Mouse (Mus musculus): ENCODE results near the gene Dnm3.

Gene Dnm3

GRCm38 (mm10) chr1:162242980-162243650 is 234.7 kb downstream of the Dnm3 start:
- no peak for DNase-seq

- no peak for DNase-seq
Observed at GRCm38 (mm10) chr1:162240720-162241119, 237.1 kb downstream of the Dnm3 start.

- DNase-seq: no peak
Observed at GRCm38 (mm10) chr1:162238646-162239045, 239.2 kb downstream of the Dnm3 start.

GRCm38 (mm10) chr1:162236624-162237159 is 241.1 kb downstream of the Dnm3 start:
- DNase-seq: no peak

- no peak for DNase-seq
Observed at GRCm38 (mm10) chr1:162225621-162226147, 252.2 kb downstream of the Dnm3 start.

GRCm38 (mm10) chr1:162224817-162225605 is 252.8 kb downstream of the Dnm3 start:
- no peak for DNase-seq

DNA sequence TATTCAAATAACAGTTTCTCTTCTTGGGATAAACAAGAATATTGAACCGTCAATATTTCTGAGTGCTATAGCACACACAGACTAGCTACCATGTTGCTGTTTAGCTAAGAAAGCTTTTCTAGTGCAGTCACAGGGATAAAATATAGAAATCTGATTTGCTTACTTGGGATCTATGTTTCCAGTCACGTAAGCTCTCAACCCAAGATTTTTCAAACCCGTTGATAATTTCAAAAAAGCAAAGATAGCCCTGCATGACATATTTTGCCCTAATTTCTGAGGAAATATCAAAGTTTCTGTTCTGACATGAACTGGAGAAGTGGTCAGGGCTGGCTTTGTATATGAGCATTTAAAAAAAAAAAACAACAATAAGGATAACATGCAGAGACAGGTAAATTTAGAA is 253.8 kb downstream of the Dnm3 start:
- DNase-seq: no peak

GRCm38 (mm10) chr1:162223258-162223940 is 254.4 kb downstream of the Dnm3 start:
- DNase-seq: no peak

- no peak for DNase-seq
Observed at GRCm38 (mm10) chr1:162222353-162222752, 255.5 kb downstream of the Dnm3 start.

GRCm38 (mm10) chr1:162221801-162222301 is 256.0 kb downstream of the Dnm3 start:
- DNase-seq: no peak

GRCm38 (mm10) chr1:162220891-162221290 is 256.9 kb downstream of the Dnm3 start:
- DNase-seq: no peak

DNA sequence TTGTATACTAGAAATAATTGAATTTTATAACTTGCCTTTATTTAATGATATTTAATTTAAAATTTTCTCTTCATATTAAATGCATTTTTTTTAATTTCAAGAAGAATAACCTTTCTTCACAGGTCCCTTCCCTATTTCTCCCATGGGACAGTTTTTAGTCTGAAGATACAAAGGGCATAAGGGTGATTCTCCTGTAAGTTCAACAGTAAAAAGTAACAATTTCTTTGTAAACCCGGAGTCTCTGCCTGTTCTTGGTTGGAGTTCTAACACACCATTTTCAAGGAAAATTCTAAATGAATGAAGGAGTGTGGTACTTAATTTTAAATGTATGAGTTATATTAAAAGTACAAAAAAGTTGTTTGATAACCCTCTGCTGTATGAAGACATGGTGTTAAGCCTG is 258.1 kb downstream of the Dnm3 start:
- no peak for DNase-seq

DNA sequence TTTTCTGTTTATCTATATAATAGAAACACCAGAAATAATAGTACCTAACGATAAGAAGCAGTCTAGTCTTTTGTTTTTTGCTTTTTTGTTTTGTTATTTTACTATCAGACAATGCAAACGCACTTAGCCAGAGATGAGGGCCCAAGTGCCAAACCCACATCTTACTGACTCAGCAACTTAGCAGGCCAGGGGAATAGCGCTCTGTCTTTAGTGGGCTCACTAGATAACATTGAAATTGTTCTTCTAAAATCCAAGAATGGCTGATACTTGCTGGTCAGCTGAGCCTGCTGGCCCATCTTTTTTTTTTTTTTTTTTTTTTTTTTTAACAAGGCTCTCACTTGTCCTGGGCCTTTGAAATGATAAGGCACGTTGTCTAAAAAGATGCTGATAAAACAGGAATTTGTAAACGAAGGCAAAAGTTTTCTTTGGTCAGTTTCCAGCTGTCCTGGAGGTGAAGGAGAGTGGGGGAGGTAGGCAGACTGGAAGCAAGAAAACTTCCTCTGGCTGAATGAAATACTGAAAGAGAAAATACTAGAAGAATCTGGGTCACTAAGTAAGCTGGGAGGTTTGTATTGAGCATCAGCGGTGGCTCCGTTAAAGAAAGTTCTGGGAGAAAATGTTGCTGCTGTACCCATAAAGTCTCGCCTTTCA is 259.2 kb downstream of the Dnm3 start:
- no peak for DNase-seq

DNA sequence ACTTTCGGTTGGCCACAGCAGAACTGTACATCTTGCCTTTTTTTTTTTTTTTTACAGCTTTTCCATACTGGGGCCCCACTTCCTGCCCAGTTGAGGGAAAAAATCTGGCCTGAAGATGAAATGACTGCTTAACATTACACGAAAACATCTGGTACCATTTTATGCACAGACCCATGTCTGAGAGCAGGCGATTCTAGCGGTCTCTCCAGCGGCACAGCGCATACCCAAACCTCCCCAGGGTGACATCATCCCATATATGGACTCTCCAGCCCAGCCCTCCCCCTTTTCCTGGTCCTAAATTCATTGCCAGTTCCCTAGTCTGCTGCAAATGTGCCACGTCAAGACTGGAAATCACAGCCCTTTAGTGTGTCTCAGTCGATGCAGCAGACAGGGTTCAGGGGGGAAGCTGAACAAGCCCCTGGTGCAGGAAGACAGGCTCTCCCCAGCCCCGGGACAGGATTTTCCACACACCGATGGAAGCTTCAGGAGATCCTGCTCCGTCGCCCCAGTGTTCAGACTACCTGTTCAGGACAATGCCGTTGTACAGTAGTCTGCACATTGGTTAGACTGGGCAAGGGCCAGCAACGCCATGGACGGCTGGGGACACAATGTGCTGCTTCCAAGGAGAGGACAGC is 260.4 kb downstream of the Dnm3 start:
- DNase-seq: no peak

DNA sequence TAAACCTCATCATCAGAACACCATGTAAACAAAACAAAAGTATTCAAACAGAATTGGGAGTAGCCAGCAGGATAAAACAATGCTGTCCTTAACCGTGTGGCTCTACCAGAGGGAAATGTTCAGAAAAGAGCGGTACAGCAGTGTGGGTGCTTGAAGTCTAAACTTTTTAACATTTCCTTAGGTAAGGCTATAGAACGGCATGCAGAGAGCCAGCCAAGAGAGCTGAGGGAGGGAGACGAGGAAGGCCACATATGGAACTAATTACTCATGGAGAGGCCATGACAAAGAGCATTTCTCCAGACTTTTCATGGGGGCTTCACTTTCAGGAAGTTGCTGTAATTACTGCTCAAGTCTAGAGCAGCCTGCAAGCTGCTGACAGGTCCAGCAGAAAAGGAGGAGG is 261.2 kb downstream of the Dnm3 start:
- DNase-seq: no peak

DNA sequence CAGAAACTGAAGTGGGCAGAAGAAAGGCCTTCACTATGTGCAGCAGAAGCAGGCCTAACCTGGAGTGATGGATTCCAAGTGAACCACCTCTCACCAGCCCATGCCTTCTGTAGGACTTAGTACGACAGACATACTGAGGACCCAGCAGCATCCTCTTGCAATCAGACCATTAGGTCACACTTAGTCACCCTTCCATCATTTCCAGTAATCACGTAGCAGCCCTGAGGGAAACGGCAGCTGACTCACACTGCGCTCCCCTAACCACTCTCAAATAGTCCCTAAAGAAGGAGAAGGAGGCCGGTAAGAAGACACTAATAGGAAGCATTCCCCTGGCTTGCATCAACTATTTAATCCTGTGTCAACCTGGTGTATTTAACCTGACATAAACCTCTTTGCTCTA is 262.1 kb downstream of the Dnm3 start:
- no peak for DNase-seq

DNA sequence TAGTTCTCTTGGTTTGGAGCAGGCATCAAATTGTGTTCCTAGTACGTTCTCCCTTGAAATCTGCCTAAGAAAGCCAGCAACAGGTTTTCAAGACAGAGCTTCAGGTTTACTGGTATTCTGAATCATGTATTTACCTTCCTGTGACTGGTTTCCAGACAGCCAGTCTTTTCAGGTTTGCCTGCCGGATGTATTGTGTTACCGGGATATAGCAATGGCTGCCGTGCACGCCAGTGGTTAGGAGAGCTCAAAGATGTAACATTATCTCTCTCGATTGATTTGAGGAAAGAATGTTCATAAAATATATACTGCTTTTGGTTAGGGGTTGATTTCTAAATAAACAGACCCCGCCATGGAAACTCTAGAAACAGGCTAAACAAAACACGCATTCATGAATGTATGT is 264.8 kb downstream of the Dnm3 start:
- DNase-seq: no peak

DNA sequence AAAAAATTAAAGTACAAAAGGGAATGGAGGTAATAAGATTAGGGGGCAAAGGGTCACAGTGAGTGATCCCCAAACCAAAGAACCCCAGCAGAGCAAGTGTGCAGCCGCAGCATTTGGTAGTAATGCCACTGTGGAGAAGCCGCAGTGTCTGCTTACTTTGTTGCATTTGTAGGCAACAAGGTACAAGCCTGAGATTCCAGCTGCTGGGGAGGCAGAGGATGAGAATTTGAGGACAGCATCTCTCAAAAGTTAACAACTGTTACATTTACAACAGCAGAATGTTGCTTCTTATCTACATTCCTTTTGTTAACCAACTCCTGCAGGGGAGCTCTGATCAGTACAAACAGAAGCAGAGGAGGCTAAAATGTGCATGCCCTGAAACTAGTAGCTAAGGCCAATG is 267.3 kb downstream of the Dnm3 start:
- DNase-seq: no peak

DNA sequence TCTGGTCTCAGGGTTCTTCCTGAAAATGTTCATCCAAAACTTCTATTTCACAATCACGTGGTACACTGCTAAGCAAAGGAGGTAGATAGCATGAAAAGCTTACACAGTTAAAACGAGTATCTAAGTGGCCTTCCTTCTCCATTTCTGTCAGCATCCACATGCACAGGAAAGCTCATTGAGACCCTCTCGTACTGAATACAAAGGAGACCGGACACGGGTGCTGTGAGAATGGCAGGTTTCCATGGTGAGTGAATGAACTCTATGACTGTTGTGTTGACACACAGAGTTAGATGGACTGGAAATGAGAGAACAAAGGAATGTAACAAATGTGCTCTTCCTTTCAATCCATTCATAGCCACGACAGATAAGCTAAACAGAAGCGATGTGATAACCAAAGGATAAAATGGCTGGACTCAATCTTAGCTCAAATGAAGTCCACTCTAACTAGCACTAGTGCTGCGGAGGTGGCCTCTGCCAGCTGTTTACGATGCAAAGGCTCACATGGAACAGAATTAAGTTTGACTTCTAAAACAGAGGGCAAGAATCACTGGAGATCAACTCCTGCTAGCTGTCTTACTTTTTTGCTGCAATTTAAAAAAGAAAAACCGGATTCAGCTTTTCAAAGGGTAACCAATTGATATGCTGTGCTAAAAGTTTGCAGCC is 268.2 kb downstream of the Dnm3 start:
- no peak for DNase-seq

GRCm38 (mm10) chr1:162209010-162209409 is 268.8 kb downstream of the Dnm3 start:
- no peak for DNase-seq

GRCm38 (mm10) chr1:162207708-162208043 is 270.2 kb downstream of the Dnm3 start:
- no peak for DNase-seq
